Mouse (Mus musculus): Measurements from ENCODE around the gene Zfp598.

DNA sequence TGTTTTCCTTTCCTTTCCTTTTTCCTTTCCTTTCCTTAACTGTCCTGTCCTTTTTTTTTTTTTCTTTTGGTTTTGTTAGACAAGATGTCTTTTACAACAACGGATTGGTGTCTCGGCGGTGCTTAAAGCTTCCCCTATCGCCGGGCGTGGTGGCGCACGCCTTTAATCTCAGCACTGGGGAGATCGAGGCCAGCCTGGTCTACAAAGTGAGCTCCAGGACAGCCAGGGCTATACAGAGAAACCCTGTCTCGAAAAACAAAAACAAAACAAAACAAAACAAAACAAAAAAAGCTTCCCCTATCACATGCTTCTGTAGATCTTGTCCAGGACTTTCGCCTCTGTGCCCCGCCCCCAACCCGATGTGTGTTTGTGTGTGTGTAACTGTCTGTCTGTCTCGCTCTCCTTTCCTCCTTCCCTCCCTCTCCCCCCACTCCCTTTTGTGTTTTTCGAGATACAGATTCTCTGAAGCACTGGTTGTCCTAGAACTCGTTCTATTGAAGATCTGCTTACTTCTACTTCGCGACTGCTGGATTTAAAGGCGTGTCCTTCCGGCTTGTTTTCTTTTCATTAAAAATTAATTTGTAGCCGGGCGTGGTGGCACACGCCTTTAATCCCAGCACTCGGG lies 38.4 kb downstream of the Zfp598 start:
- TF ChIP-seq CTCF (IDR thresholded peaks at IDR 0.05; ENCODE audit: low read depth, low read length) (no peak), POLR2A (IDR thresholded peaks at IDR 0.05; ENCODE audit: insufficient read depth, low read length) (no peak), EP300 (IDR thresholded peaks at IDR 0.05; ENCODE audit: insufficient read depth, low read depth, low read length) (no peak)

All from ES-Bruce4 (cell line).